Mouse (Mus musculus): ENCODE data around the gene Krt32. TPM values are rescaled to one million over a fixed set of nuclear protein-coding genes. Genes with fewer than 3 reads are reported as not detected.

The Krt32 gene
- not detected for total RNA-seq (2021)
- long read RNA-seq, experiment 1, result 0 reads
- long read RNA-seq, experiment 2, result 0 reads

- no peak within 1 kb of the TSS; the same call in 1 of the 2 replicates for H3K27ac ChIP-seq
- TF ChIP-seq CTCF (IDR thresholded peaks at IDR 0.05), result no peak
- H3K4me3 ChIP-seq, result no peak within 1 kb of the TSS
- intact Hi-C loops (cut with DNase I), result no loop called here
- no peak for DNase-seq (ENCODE audit: extremely low spot score in 1 of 2, low spot score in 2 of 2)
Observed at GRCm38 (mm10) chr11:100087861-100088260, at the start of gene Krt32. Gene Krt32, minus strand, starts transcription at chr11:100088226.

DNA sequence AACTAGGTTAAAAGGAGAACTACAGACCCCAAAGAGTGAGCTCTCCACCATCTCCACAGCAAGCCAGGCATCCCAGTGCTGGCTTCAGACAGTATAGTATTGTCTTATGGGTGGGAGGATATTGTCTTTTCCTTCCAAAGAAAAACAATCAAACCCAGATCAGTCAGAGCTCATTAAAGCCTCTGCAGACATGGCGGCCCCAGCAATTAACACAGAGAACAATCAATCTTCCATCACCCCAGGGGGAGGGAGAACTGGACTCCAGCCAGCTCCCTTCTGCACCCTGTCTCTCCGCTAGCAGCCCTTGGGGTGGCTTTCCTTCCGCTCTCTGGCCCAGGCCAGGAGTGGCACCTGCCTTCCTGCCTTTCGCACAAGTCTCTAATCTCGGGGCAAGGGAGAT is 49.7 kb upstream of the Krt32 start:
- intact Hi-C loops (cut with DNase I), result no loop called here
- TF ChIP-seq CTCF (IDR thresholded peaks at IDR 0.05), result no peak
- Histone ChIP-seq H3K27ac (no peak overlapping the region), H3K4me3 (no peak overlapping the region)
- DNase-seq (ENCODE audit: extremely low spot score in 1 of 2, low spot score in 2 of 2), result no peak

- intact Hi-C loops (cut with DNase I), result no loop called here
- DNase-seq (ENCODE audit: extremely low spot score in 1 of 2, low spot score in 2 of 2), result no peak
- no peak for TF ChIP-seq CTCF (IDR thresholded peaks at IDR 0.05)
- H3K27ac ChIP-seq, result no peak overlapping the region
- no peak overlapping the region for H3K4me3 ChIP-seq
Observed at GRCm38 (mm10) chr11:100136559-100136958, 48.5 kb upstream of the Krt32 start.

- DNase-seq (ENCODE audit: extremely low spot score in 1 of 2, low spot score in 2 of 2), result no peak
- no peak for TF ChIP-seq CTCF (IDR thresholded peaks at IDR 0.05)
- Histone ChIP-seq H3K4me3 (no peak within 1 kb of the TSS), H3K27ac (no peak within 1 kb of the TSS)
- intact Hi-C loops (cut with DNase I), result no loop called here
Observed at GRCm38 (mm10) chr11:100135731-100136130, 47.7 kb upstream of the Krt32 start, which contains the start of gene Krt15. Gene Krt15, minus strand, starts transcription at chr11:100135928.

DNA sequence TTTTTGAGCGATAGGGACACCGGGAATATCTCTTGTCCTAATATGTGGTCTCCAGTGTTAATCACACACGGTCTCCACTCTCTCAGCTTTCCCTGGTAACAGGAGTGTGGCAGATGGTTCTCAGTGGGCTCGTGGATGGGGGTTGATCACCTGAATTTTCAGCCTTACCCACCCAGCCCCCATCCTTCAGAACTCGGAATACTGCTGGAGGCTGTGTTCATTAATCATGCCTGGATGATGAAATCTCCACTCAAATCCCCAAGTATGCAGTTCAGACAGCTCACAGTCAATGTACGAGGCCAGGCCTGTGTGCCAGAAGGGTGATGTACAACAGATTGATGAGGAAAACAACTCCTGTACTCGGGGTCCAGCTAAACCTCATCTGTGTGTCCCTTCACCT is 36.9 kb upstream of the Krt32 start:
- H3K4me3 ChIP-seq, result no peak overlapping the region
- TF ChIP-seq CTCF (IDR thresholded peaks at IDR 0.05), result no peak
- intact Hi-C loops (cut with DNase I), result no loop called here

GRCm38 (mm10) chr11:100121466-100121865 is 33.4 kb upstream of the Krt32 start, which contains the start of gene Krt13:
Gene Krt13, minus strand, starts transcription at chr11:100121566.
- no peak for TF ChIP-seq CTCF (IDR thresholded peaks at IDR 0.05)
- H3K27ac ChIP-seq, result no peak within 1 kb of the TSS
- DNase-seq (ENCODE audit: extremely low spot score in 1 of 2, low spot score in 2 of 2), result no peak
- intact Hi-C loops (cut with DNase I), result no loop called here
- no peak within 1 kb of the TSS for H3K4me3 ChIP-seq

More for the DNA sequence above, 36.9 kb upstream of the Krt32 start:
- no peak for DNase-seq (ENCODE audit: extremely low spot score in 1 of 2, low spot score in 2 of 2)
- H3K27ac ChIP-seq, result no peak overlapping the region

DNA sequence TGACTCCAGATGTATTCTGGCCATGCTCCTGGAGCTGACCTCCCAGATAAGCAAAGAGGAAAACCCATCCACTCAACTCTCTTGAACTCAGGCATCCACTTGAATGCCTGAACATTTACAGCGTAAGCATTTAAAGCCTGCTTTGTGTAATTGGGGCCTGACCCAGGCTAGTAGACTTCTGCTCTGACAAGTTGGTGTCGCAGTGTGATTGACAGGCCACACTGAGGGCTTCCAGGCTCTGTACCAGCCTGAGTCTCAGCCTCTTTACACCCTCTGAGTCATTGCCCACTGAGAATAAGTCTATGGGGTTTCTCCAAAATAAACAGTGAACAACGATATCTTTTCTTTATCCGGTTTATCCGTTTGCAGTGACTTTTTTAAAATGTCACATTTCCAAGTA is 32.3 kb upstream of the Krt32 start:
- intact Hi-C loops (cut with DNase I), result no loop called here
- Histone ChIP-seq H3K27ac (no peak overlapping the region), H3K4me3 (no peak overlapping the region)
- TF ChIP-seq CTCF (IDR thresholded peaks at IDR 0.05), result no peak
- DNase-seq (ENCODE audit: extremely low spot score in 1 of 2, low spot score in 2 of 2), result no peak

DNA sequence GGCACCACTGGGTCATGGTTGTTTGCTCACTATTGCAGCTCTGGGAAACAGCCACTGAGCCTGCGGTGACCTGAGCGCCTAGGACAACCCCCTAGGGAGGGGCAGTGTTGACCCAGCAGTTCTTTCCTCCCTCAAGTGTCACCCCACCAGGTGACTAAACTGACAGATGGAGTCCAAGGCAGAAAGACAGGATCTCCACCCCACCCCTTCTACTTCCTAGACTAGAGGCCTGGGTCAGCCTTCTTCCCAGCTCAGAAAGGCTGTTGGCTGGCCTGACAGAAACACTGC is 25.7 kb upstream of the Krt32 start:
- intact Hi-C loops (cut with DNase I), result no loop called here
- Histone ChIP-seq H3K4me3 (no peak overlapping the region), H3K27ac (no peak overlapping the region)
- TF ChIP-seq CTCF (IDR thresholded peaks at IDR 0.05), result no peak
- DNase-seq (ENCODE audit: extremely low spot score in 1 of 2, low spot score in 2 of 2), result no peak

DNA sequence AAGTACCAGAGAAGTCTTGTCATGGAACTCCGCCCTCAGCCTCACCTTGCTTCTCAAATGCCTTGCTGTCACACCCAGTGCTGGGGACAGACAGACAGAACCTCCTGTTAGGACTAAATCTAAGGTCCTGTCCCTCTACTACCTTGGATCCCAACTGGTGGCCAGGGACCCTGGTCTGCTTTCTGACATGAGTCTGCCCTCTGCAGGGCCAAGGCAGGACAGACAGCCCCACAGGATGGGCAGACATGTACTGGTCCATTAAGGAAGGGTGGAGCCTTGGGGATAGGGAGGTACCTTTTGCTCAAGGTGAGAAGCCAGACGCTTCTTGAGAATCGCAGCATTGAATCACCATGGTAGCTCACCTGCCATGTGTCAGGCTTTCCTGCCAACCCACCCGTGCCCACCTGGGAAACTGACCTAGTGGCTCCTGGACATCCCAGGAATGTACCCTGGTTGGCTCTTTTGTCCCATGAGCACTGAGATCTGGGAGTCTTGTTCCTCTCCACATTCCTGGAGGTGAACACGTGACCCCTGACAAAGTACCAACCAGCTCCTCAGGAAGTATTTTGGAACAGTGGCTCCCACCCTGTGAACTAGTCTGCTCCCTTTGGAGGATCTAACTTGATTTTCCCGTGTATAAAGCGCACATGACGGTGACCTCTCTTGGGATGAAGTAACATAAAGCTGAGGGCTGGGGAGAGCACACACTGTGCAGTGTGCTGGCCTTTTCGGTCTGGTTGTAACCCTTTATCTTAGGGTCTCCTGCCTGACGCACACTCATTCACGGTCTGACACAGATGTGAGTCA is 25.1 kb upstream of the Krt32 start:
- intact Hi-C loops (cut with DNase I), result no loop called here
- Histone ChIP-seq H3K4me3 (no peak overlapping the region), H3K27ac (no peak overlapping the region)
- no peak for TF ChIP-seq CTCF (IDR thresholded peaks at IDR 0.05)
- no peak for DNase-seq (ENCODE audit: extremely low spot score in 1 of 2, low spot score in 2 of 2)

GRCm38 (mm10) chr11:100105576-100106122 is 17.6 kb upstream of the Krt32 start, which contains the start of gene Krt36:
Gene Krt36, minus strand, starts transcription at chr11:100105626.
- TF ChIP-seq CTCF (IDR thresholded peaks at IDR 0.05), result no peak
- intact Hi-C loops (cut with DNase I), result no loop called here
- Histone ChIP-seq H3K27ac (no peak within 1 kb of the TSS), H3K4me3 (no peak within 1 kb of the TSS)
- no peak for DNase-seq (ENCODE audit: extremely low spot score in 1 of 2, low spot score in 2 of 2)

GRCm38 (mm10) chr11:100102693-100103429 is 14.8 kb upstream of the Krt32 start:
- DNase-seq (ENCODE audit: extremely low spot score in 1 of 2, low spot score in 2 of 2), result no peak
- Histone ChIP-seq H3K4me3 (no peak overlapping the region), H3K27ac (no peak overlapping the region)
- TF ChIP-seq CTCF (IDR thresholded peaks at IDR 0.05), result no peak
- intact Hi-C loops (cut with DNase I), result no loop called here

DNA sequence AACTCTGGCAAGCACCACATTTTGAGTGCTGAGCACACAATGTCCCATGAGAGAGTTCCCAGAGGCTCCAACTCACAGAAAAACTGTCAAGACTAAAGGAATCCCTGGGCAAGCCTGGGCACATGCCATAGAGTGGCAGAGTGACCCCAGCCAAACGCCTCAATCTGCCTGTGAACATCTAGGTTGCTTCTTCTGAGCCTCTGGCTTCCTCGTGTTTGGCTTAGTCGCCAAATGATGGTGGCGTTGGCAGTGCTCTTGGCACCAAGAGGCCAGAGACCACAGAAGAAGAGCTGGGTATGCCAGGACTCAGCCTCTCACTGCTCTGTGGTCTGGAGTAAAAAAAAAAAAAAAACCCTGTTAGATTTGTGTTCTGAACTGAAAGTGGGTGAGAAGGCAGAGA is 12.4 kb upstream of the Krt32 start:
- no peak overlapping the region for H3K4me3 ChIP-seq
- no peak for DNase-seq (ENCODE audit: extremely low spot score in 1 of 2, low spot score in 2 of 2)
- TF ChIP-seq CTCF (IDR thresholded peaks at IDR 0.05), result no peak
- intact Hi-C loops (cut with DNase I), result no loop called here
- no peak overlapping the region for H3K27ac ChIP-seq

All from left cerebral cortex, adult 2 months (tissue).